Mouse (Mus musculus) ES-Bruce4 (cell line): Measurements from ENCODE around the gene Cryl1. TPM values are rescaled to one million over a fixed set of nuclear protein-coding genes. Genes with fewer than 3 reads are reported as not detected.

Experiments used
- H3K27ac ChIP-seq: 2 replicates; pipeline ENCODE4 v1.5.1; 2012; ENCODE audit warnings: low read length, inconsistent platforms; ENCODE audit not compliant: insufficient read depth
- H3K27me3 ChIP-seq: 2 replicates; pipeline ENCODE4 v1.6.1; 2012; ENCODE audit warnings: mild to moderate bottlenecking, low read length, inconsistent platforms; ENCODE audit not compliant: control insufficient read depth, poor library complexity, insufficient read depth, severe bottlenecking
- H3K36me3 ChIP-seq: 2 replicates; pipeline ENCODE4 v1.6.1; 2012; ENCODE audit warnings: inconsistent platforms, mild to moderate bottlenecking, low read length, moderate library complexity; ENCODE audit not compliant: control insufficient read depth, poor library complexity, insufficient read depth, severe bottlenecking
- H3K4me1 ChIP-seq: one replicate; pipeline ENCODE4 v1.8.1; 2011; ENCODE audit warnings: low read length; ENCODE audit not compliant: control insufficient read depth, insufficient read depth
- H3K4me3 ChIP-seq: 2 replicates; pipeline ENCODE4 v1.5.1; 2011; ENCODE audit warnings: low read depth, mild to moderate bottlenecking, low read length
- H3K9ac ChIP-seq: 2 replicates; pipeline ENCODE4 v1.6.1; 2012; ENCODE audit warnings: low read depth, mild to moderate bottlenecking, inconsistent platforms; ENCODE audit not compliant: poor library complexity, severe bottlenecking
- H3K9me3 ChIP-seq: replicated peaks from 2 replicates; pipeline ENCODE4 v1.6.1; 2012; ENCODE audit warnings: mild to moderate bottlenecking, low read length, inconsistent platforms; ENCODE audit not compliant: control insufficient read depth, poor library complexity, insufficient read depth, severe bottlenecking
- CTCF ChIP-seq: IDR thresholded peaks from one replicate; pipeline ENCODE4 v1.8.1; 2011; ENCODE audit warnings: low read depth, low read length
- EP300 ChIP-seq: IDR thresholded peaks from 2 replicates; pipeline ENCODE4 v1.6.1; 2011; ENCODE audit warnings: low read depth, low read length; ENCODE audit not compliant: insufficient read depth
- POLR2A ChIP-seq: IDR thresholded peaks from one replicate; pipeline ENCODE4 v1.8.1; 2011; ENCODE audit warnings: low read length; ENCODE audit not compliant: insufficient read depth
- polyA plus RNA-seq: library from polyadenylated mRNA; stranded (reverse); fragments of >200 nt; gene quantifications from 2 replicates; pipeline ENCODE4 v1.2.4, GENCODE M21; 2011; ENCODE audit warnings: low read depth; ENCODE audit not compliant: missing spikeins, insufficient read depth, insufficient read length

The Cryl1 gene
- polyA plus RNA-seq, 1 experiment: 10.5 TPM

DNA sequence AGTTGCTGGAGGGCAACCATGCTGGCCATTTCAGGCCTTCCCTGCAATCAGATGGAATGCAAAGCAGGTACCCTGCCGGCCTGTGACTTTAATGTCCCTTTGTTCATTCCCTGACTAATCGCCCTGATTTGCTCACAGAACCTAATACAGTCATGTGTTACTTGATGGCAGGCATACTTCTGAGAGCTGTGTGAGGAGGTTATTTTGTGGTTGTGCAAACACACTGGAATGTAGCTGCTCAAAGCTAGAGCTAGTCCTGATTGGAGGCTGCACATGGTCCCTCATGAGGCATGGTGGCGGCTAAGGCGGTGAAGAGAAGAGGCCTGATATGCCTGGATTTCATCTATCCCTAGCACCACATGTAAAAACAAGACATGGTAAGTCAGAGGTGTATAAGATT lies 50.2 kb downstream of the Cryl1 start:
- no peak for TF ChIP-seq POLR2A
- no peak for TF ChIP-seq CTCF
- TF ChIP-seq EP300: no peak
- Histone ChIP-seq H3K27ac (no peak overlapping the region), H3K9ac (no peak overlapping the region), H3K4me1 (no peaks in the 10 kb centered on the region), H3K36me3 (no peaks in the 10 kb centered on the region), H3K27me3 (no peaks in the 10 kb centered on the region), H3K4me3 (no peak overlapping the region), H3K9me3 (no peaks in the 10 kb centered on the region)

GRCm38 (mm10) chr14:57346135-57346534 lies 52.2 kb downstream of the Cryl1 start:
- no peaks in the 10 kb centered on the region for H3K36me3 ChIP-seq
- H3K4me1 ChIP-seq: no peaks in the 10 kb centered on the region
- H3K27ac ChIP-seq: no peak overlapping the region
- H3K4me3 ChIP-seq: no peak overlapping the region
- no peak overlapping the region for H3K9ac ChIP-seq
- TF ChIP-seq CTCF: peak; percentile 59
- no peak for TF ChIP-seq EP300
- H3K27me3 ChIP-seq: no peaks in the 10 kb centered on the region
- no peaks in the 10 kb centered on the region for H3K9me3 ChIP-seq

- peak overlapping the region; percentile 47 for H3K9ac ChIP-seq
- no peaks in the 10 kb centered on the region for H3K9me3 ChIP-seq
- no peaks in the 10 kb centered on the region for H3K36me3 ChIP-seq
- peak overlapping the region; percentile 14 for H3K4me3 ChIP-seq
- H3K4me1 ChIP-seq: no peaks in the 10 kb centered on the region
- no peak for TF ChIP-seq EP300
- no peak for TF ChIP-seq CTCF
- TF ChIP-seq POLR2A: no peak
- H3K27ac ChIP-seq: no peak overlapping the region
- H3K27me3 ChIP-seq: no peaks in the 10 kb centered on the region
Observed at GRCm38 (mm10) chr14:57344781-57345492, 53.4 kb downstream of the Cryl1 start.

- H3K4me3 ChIP-seq: no peak overlapping the region
- H3K27me3 ChIP-seq: no peaks in the 10 kb centered on the region
- no peaks in the 10 kb centered on the region for H3K36me3 ChIP-seq
- H3K9ac ChIP-seq: no peak overlapping the region
- no peak for TF ChIP-seq POLR2A
- TF ChIP-seq EP300: no peak
- no peak for TF ChIP-seq CTCF
- no peaks in the 10 kb centered on the region for H3K9me3 ChIP-seq
- no peaks in the 10 kb centered on the region for H3K4me1 ChIP-seq
- H3K27ac ChIP-seq: no peak overlapping the region
Observed at GRCm38 (mm10) chr14:57343057-57343750, 55.1 kb downstream of the Cryl1 start.

- Histone ChIP-seq H3K9me3 (no peaks in the 10 kb centered on the region), H3K9ac (no peak overlapping the region), H3K27me3 (no peaks in the 10 kb centered on the region), H3K4me3 (no peak overlapping the region), H3K4me1 (no peaks in the 10 kb centered on the region), H3K27ac (no peak overlapping the region), H3K36me3 (no peaks in the 10 kb centered on the region)
- TF ChIP-seq CTCF: no peak
- TF ChIP-seq EP300: no peak
- no peak for TF ChIP-seq POLR2A
Observed at GRCm38 (mm10) chr14:57342316-57343055, 55.8 kb downstream of the Cryl1 start.

- H3K9me3 ChIP-seq: no peaks in the 10 kb centered on the region
- H3K36me3 ChIP-seq: no peaks in the 10 kb centered on the region
- TF ChIP-seq CTCF (no peak), POLR2A (no peak), EP300 (no peak)
- no peaks in the 10 kb centered on the region for H3K4me1 ChIP-seq
- no peaks in the 10 kb centered on the region for H3K27me3 ChIP-seq
- no peak overlapping the region for H3K27ac ChIP-seq
- no peak overlapping the region for H3K4me3 ChIP-seq
- H3K9ac ChIP-seq: no peak overlapping the region
Observed at GRCm38 (mm10) chr14:57338666-57339065, 59.7 kb downstream of the Cryl1 start.
